In the genomic region with DNA sequence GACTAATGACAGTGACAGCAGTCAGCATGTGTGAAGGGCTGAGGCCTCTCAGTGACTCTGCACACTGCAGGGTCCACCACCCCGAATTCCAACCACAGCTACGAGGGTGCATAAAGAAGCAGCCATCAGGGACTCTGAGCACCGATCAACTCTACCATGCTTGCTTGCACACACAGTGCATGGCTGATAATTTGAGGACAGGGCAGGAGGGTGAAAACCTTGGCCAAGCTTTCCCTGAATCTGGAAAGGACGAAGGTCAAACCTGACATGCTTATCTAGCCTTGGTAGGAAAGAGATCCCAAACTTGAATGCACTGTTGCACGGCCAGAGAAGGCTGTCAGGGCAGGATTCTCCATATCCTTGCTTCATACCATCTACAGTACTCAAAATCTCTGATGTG, we compare ENCODE assay signal across 30 mouse cellular contexts. TPM values are rescaled to one million over a fixed set of nuclear protein-coding genes. Genes with fewer than 3 reads are reported as not detected.
"Had no signal": no experiment of that assay in that cellular context is flagged by ENCODE, and none has a peak within 500 bp of the region (broad histone marks: within the 10 kb centered on the region; RNA-seq: fewer than 3 reads in every experiment).

No protein-coding gene starts in this region.

- H3K27ac ChIP-seq: limb, embryonic 12.5 days; limb, embryonic 15.5 days; liver, embryonic 12.5 days; liver, embryonic 15.5 days; stomach, embryonic 15.5 days had no signal

- H3K9me3 ChIP-seq: limb, embryonic 12.5 days; limb, embryonic 15.5 days; liver, embryonic 12.5 days; liver, embryonic 15.5 days; stomach, embryonic 15.5 days had no signal

- H3K9ac ChIP-seq: limb, embryonic 12.5 days; limb, embryonic 15.5 days; liver, embryonic 12.5 days; liver, embryonic 15.5 days; stomach, embryonic 15.5 days had no signal

- H3K36me3 ChIP-seq: limb, embryonic 12.5 days; limb, embryonic 15.5 days; liver, embryonic 12.5 days; liver, embryonic 15.5 days; stomach, embryonic 15.5 days had no signal

- H3K27me3 ChIP-seq: limb, embryonic 12.5 days; limb, embryonic 15.5 days; liver, embryonic 12.5 days; liver, embryonic 15.5 days; stomach, embryonic 15.5 days had no signal

- H3K4me1 ChIP-seq: limb, embryonic 12.5 days; limb, embryonic 15.5 days; liver, embryonic 12.5 days; liver, embryonic 15.5 days; stomach, embryonic 15.5 days had no signal

- ATAC-seq: liver, embryonic 12.5 days had no signal

- DNase-seq: kidney, postnatal 14 days; kidney, postnatal 4 days; left cerebral cortex, postnatal 4 days; lung, adult 2 months; lung, postnatal 14 days; lung, postnatal 4 days; midbrain, embryonic 14.5 days; retina, postnatal 1 day; right cerebral cortex, postnatal 25 days; spleen, adult 18-20 months; thymus, adult 2 months; thymus, postnatal 14 days; thymus, postnatal 4 days had no signal

- H3K4me2 ChIP-seq: limb, embryonic 12.5 days; limb, embryonic 15.5 days; liver, embryonic 12.5 days; liver, embryonic 15.5 days; midbrain, embryonic 11.5 days; stomach, embryonic 15.5 days had no signal

- H3K4me3 ChIP-seq: limb, embryonic 12.5 days; limb, embryonic 15.5 days; liver, embryonic 12.5 days; liver, embryonic 15.5 days; stomach, embryonic 15.5 days had no signal

RNA-seq across cellular contexts. Expression of gene Doxl2, which starts 21.5 kb away (rescaled TPM):
- total RNA-seq: layer of hippocampus, adult 18-20 months; layer of hippocampus, postnatal 14 days; left cerebral cortex, adult 8-10 months; left cerebral cortex, postnatal 14 days; left cerebral cortex, postnatal 4 days; megakaryocyte progenitor cell, adult 5-6 weeks; megakaryocyte-erythroid progenitor cell, adult 5-6 weeks; midbrain, postnatal 0 days had no signal
- polyA plus RNA-seq: kidney, embryonic 14.5 days; limb, embryonic 12.5 days; limb, embryonic 15.5 days; liver, embryonic 12.5 days; liver, embryonic 15.5 days; lung, adult 2 months; lung, embryonic 16.5 days; midbrain, embryonic 11.5 days; midbrain, embryonic 14.5 days; midbrain, postnatal 0 days; neural tube, embryonic 11.5 days; neural tube, embryonic 14.5 days; stomach, embryonic 15.5 days had no signal

RNA-seq across cellular contexts. Expression of gene 1600015I10Rik, which starts 23.5 kb away (rescaled TPM):
- total RNA-seq: layer of hippocampus, adult 18-20 months; layer of hippocampus, postnatal 14 days; left cerebral cortex, adult 8-10 months; left cerebral cortex, postnatal 14 days; left cerebral cortex, postnatal 4 days; megakaryocyte progenitor cell, adult 5-6 weeks; megakaryocyte-erythroid progenitor cell, adult 5-6 weeks; midbrain, postnatal 0 days had no signal
- polyA plus RNA-seq: kidney, embryonic 14.5 days; limb, embryonic 12.5 days; liver, embryonic 12.5 days; liver, embryonic 15.5 days; lung, adult 2 months; lung, embryonic 16.5 days; midbrain, embryonic 11.5 days; midbrain, embryonic 14.5 days; midbrain, postnatal 0 days; neural tube, embryonic 11.5 days; neural tube, embryonic 14.5 days; stomach, embryonic 15.5 days had no signal

RNA-seq across cellular contexts. Expression of gene Svs1, which starts 33.4 kb away (rescaled TPM):
- total RNA-seq: layer of hippocampus, adult 18-20 months; layer of hippocampus, postnatal 14 days; left cerebral cortex, adult 8-10 months; left cerebral cortex, postnatal 14 days; left cerebral cortex, postnatal 4 days; megakaryocyte progenitor cell, adult 5-6 weeks; megakaryocyte-erythroid progenitor cell, adult 5-6 weeks; midbrain, postnatal 0 days had no signal
- polyA plus RNA-seq: kidney, embryonic 14.5 days; limb, embryonic 12.5 days; limb, embryonic 15.5 days; liver, embryonic 12.5 days; liver, embryonic 15.5 days; lung, adult 2 months; lung, embryonic 16.5 days; midbrain, embryonic 11.5 days; midbrain, embryonic 14.5 days; midbrain, postnatal 0 days; neural tube, embryonic 11.5 days; neural tube, embryonic 14.5 days; stomach, embryonic 15.5 days had no signal
